8 mouse cellular contexts compared by ENCODE assay signal in genomic region chr4:151385985-151386700, GRCm38 (mm10).
A peak's percentile ranks its signal among the peaks of the same experiment; 100 is the strongest.
DNase-seq lines count a peak whose midpoint lies in the region; ATAC-seq lines count a peak whose summit lies in the region.

No protein-coding gene starts in this region.

- no peak overlapping the region for H3K27ac ChIP-seq in neural tube, embryonic 11.5 days (ENCODE audit: low read depth, low read length)
- peak overlapping the region; percentile 64 for H3K27ac ChIP-seq in neural tube, embryonic 15.5 days (replicated peaks)

- peak; percentile 65; the same call in 1 of the 2 replicates for ATAC-seq in frontal cortex, adult (ENCODE audit: low TSS enrichment)
- ATAC-seq in neural tube, embryonic 11.5 days (ENCODE audit: insufficient read depth, low FRiP score, low TSS enrichment) = no peak
- peak; percentile 38 for ATAC-seq in neural tube, embryonic 15.5 days (ENCODE audit: low FRiP score)

- H3K4me1 ChIP-seq in neural tube, embryonic 11.5 days (ENCODE audit: control insufficient read depth, insufficient read depth, low read length) = peaks cover 17% of the 10 kb centered on the region; the same call in 1 of the 2 replicates
- peaks cover 44% of the 10 kb centered on the region for H3K4me1 ChIP-seq in neural tube, embryonic 15.5 days

- 0 out of 2 replicates have a peak overlapping the region, but pooled peaks have one; percentile 34 for H3K4me3 ChIP-seq in neural tube, embryonic 11.5 days (ENCODE audit: low read depth, low read length)
- peak overlapping the region; percentile 26 for H3K4me3 ChIP-seq in neural tube, embryonic 15.5 days (replicated peaks)

- no peaks in the 10 kb centered on the region for H3K9me3 ChIP-seq in neural tube, embryonic 11.5 days (ENCODE audit: control insufficient read depth, low read length)
- no peaks in the 10 kb centered on the region for H3K9me3 ChIP-seq in neural tube, embryonic 15.5 days (replicated peaks)

- WGBS in neural tube, embryonic 11.5 days = 9% methylated on average over 12 of the region's 12 CpGs
- 2% methylated on average over 12 of the region's 12 CpGs for WGBS in neural tube, embryonic 15.5 days

- no peak for DNase-seq in frontal cortex, postnatal 25 days (ENCODE audit: low spot score in 2 of 2)
- no peak for DNase-seq in neural tube, embryonic 11.5 days (ENCODE audit: low spot score)
- DNase-seq in neural tube, embryonic 10.5 days (ENCODE audit: extremely low spot score, low spot score) = no peak
- peak; percentile 45 for DNase-seq in layer of hippocampus, adult 9-11 months
- no peak for DNase-seq in adrenal gland, postnatal 36 days
- DNase-seq in embryo, embryonic 10.5 days (ENCODE audit: low spot score) = no peak

- peak overlapping the region; percentile 77 for H3K4me2 ChIP-seq in neural tube, embryonic 11.5 days (ENCODE audit: low read depth)
- peak overlapping the region; percentile 61 for H3K4me2 ChIP-seq in neural tube, embryonic 15.5 days

- H3K9ac ChIP-seq in neural tube, embryonic 11.5 days (ENCODE audit: low read length) = peak overlapping the region; percentile 51; the same call in 1 of the 2 replicates
- H3K9ac ChIP-seq in neural tube, embryonic 15.5 days (replicated peaks) = no peak overlapping the region; the same call in 1 of the 2 replicates

- no peaks in the 10 kb centered on the region for H3K36me3 ChIP-seq in neural tube, embryonic 11.5 days (ENCODE audit: control insufficient read depth, insufficient read depth, low read length)
- no peaks in the 10 kb centered on the region for H3K36me3 ChIP-seq in neural tube, embryonic 15.5 days

- no peaks in the 10 kb centered on the region for H3K27me3 ChIP-seq in neural tube, embryonic 11.5 days (ENCODE audit: control insufficient read depth, insufficient read depth, low read length)
- H3K27me3 ChIP-seq in neural tube, embryonic 15.5 days (replicated peaks) = no peaks in the 10 kb centered on the region
